Mouse (Mus musculus) erythroid progenitor cell, adult 5-6 weeks (primary cell): ENCODE data around the gene Gm5269. TPM values are rescaled to one million over a fixed set of nuclear protein-coding genes. Genes with fewer than 3 reads are reported as not detected.
A peak's percentile ranks its signal among the peaks of the same experiment; 100 is the strongest.

Experiments
- ATAC-seq: replicated peaks from 2 replicates; pipeline ENCODE4 v1.8.0; 2016; ENCODE audit warnings: moderate number of reproducible peaks, mild to moderate bottlenecking, moderate TSS enrichment, inconsistent platforms; ENCODE audit not compliant: poor library complexity, low FRiP score, severe bottlenecking
- total RNA-seq, 2 experiments: library from RNA; stranded (forward) in 1 of 2; stranded (reverse) in 1 of 2; fragments of 150-400 nt in 1 of 2; fragments of 186-747, 209-891 nt in 1 of 2; gene quantifications; 2 replicates each; pipeline versions ENCODE4 v1.2.3 to v1.2.4; 2015 to 2017; ENCODE audit warnings: low replicate concordance in 2 of 2

Gene Gm5269
- total RNA-seq (2015; ENCODE audit: low replicate concordance) (not detected in 2 replicates), total RNA-seq (2017; ENCODE audit: low replicate concordance) (not detected in 2 replicates)

GRCm38 (mm10) chr1:45890173-45890572 lies at the start of gene Gm5269:
Gm5269 (minus strand) TSS chr1:45890273.
- no peak for ATAC-seq

GRCm38 (mm10) chr1:45931127-45931526 lies 41.1 kb upstream of the Gm5269 start:
- no peak for ATAC-seq

GRCm38 (mm10) chr1:45926911-45927310 lies 36.8 kb upstream of the Gm5269 start:
- ATAC-seq, result peak; percentile 4; the same call in 1 of the 2 replicates

GRCm38 (mm10) chr1:45926393-45926763 lies 36.3 kb upstream of the Gm5269 start, which contains the start of gene Slc40a1:
Slc40a1 (minus strand) TSS chr1:45926523.
- peak; percentile 89 for ATAC-seq

GRCm38 (mm10) chr1:45925500-45926392 lies 35.7 kb upstream of the Gm5269 start:
- peak; percentile 88 for ATAC-seq

GRCm38 (mm10) chr1:45925131-45925499 lies 35.0 kb upstream of the Gm5269 start:
- ATAC-seq, result 0 out of 2 replicates have a peak, but pooled peaks have one; percentile 9

- no peak for ATAC-seq
These were observed 34.4 kb upstream of the Gm5269 start for GRCm38 (mm10) chr1:45924516-45924915.

GRCm38 (mm10) chr1:45923306-45923705 lies 33.2 kb upstream of the Gm5269 start:
- ATAC-seq, result no peak

GRCm38 (mm10) chr1:45920703-45921102 lies 30.6 kb upstream of the Gm5269 start:
- no peak for ATAC-seq

- ATAC-seq, result no peak
These were observed 29.7 kb upstream of the Gm5269 start for GRCm38 (mm10) chr1:45919752-45920151.

- ATAC-seq, result no peak
These were observed 27.2 kb upstream of the Gm5269 start for GRCm38 (mm10) chr1:45917136-45917803.

- ATAC-seq, result no peak
These were observed 26.1 kb upstream of the Gm5269 start for GRCm38 (mm10) chr1:45916174-45916573.

GRCm38 (mm10) chr1:45914236-45914635 lies 24.2 kb upstream of the Gm5269 start:
- no peak for ATAC-seq

- no peak for ATAC-seq
These were observed 15.2 kb upstream of the Gm5269 start for GRCm38 (mm10) chr1:45905107-45905821.

- no peak for ATAC-seq
These were observed 14.1 kb upstream of the Gm5269 start for GRCm38 (mm10) chr1:45904161-45904560.

- ATAC-seq, result no peak
These were observed 8.0 kb upstream of the Gm5269 start for GRCm38 (mm10) chr1:45898044-45898443.

GRCm38 (mm10) chr1:45894168-45894912 lies 4.3 kb upstream of the Gm5269 start:
- ATAC-seq, result no peak

GRCm38 (mm10) chr1:45891986-45892385 lies 1.9 kb upstream of the Gm5269 start:
- ATAC-seq, result no peak

- ATAC-seq, result no peak
These were observed 3.3 kb downstream of the Gm5269 start for GRCm38 (mm10) chr1:45886800-45887199.

- ATAC-seq, result no peak
These were observed 6.7 kb downstream of the Gm5269 start for GRCm38 (mm10) chr1:45883378-45883777.
